Mouse (Mus musculus): Measurements from ENCODE around the gene Col5a1.

DNA sequence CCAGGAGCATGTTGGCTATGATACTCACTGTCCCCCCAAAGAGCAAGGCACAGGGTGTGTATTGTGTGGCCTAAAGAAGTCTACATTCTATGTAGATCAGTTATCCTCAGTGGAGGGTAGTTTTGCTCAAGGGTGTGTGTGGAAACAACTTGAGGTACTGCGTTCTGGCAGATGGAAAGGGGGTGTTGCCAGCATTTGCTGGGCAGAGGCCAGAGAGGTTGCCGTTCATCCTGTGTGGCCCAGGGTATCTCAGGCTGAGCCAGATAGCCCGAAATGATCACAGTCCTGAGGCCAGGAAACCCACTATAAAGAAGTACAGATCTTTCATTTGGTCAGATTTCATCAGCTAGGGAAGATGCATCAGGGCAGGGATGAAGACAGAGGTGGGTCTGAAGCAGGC, 13.9 kb upstream of the Col5a1 start:
- TF ChIP-seq CTCF (IDR thresholded peaks at IDR 0.05; ENCODE audit: extremely low read depth, insufficient read depth, insufficient read length, insufficient replicate concordance), result no peak
- TF ChIP-seq POLR2A (IDR thresholded peaks at IDR 0.05; ENCODE audit: low read depth, low read length), result no peak

Measured in spleen, adult 2 months (tissue).